Mouse (Mus musculus) left cerebral cortex, adult 8-10 months (tissue): Measurements from ENCODE around the gene Rap1gds1. TPM values are rescaled to one million over a fixed set of nuclear protein-coding genes. Genes with fewer than 3 reads are reported as not detected.

Experiments used
- DNase-seq, 2 experiments: peaks; one replicate each; pipeline ENCODE4 v3.0.0; 2022; ENCODE audit warnings: low spot score in 2 of 2
- total RNA-seq, 4 experiments: library from RNA; stranded (reverse); gene quantifications; 2 replicates each; pipeline ENCODE4 v1.2.4; 2022

Gene Rap1gds1
- total RNA-seq, 4 experiments from 2014 or later: 249 to 287 (median 264) TPM

GRCm38 (mm10) chr3:138881725-138882347 is 193.2 kb downstream of the Rap1gds1 start:
- DNase-seq: no peak

GRCm38 (mm10) chr3:138880999-138881724 is 193.8 kb downstream of the Rap1gds1 start:
- no peak for DNase-seq

GRCm38 (mm10) chr3:138877741-138878140 is 197.3 kb downstream of the Rap1gds1 start:
- no peak for DNase-seq

GRCm38 (mm10) chr3:138876931-138877361 is 198.1 kb downstream of the Rap1gds1 start:
- DNase-seq: peak in 1 of 2 experiments; percentile 61

GRCm38 (mm10) chr3:138876418-138876817 is 198.6 kb downstream of the Rap1gds1 start:
- DNase-seq: no peak

GRCm38 (mm10) chr3:138875936-138876335 is 199.1 kb downstream of the Rap1gds1 start:
- DNase-seq: no peak

Other genes with a start within 250 kb of the Rap1gds1 start
- under 1 TPM in 3 of 4 experiments, not detected in 1; 0.17 to 0.39 (median 0.30) TPM for gene Stpg2, start 130.5 kb upstream of the Rap1gds1 start, total RNA-seq